Mouse (Mus musculus): ENCODE measurements around the gene Gm379. TPM values are rescaled to one million over a fixed set of nuclear protein-coding genes. Genes with fewer than 3 reads are reported as not detected.

Gm379 gene
- not detected in 2 replicates for polyA plus RNA-seq (2015; fragmentation: Nextera tagmentation; extraction: Ambion mirVana)

- H3K9ac ChIP-seq, result no peak within 1 kb of the TSS
- H3K4me1 ChIP-seq, result no peaks in the 10 kb centered on the region
- H3K9me3 ChIP-seq, result no peaks in the 10 kb centered on the region
- ATAC-seq (replicated peaks), result no peak
- H3K27ac ChIP-seq, result no peak within 1 kb of the TSS
- H3K36me3 ChIP-seq (replicated peaks), result no peaks in the 10 kb centered on the region
- H3K4me2 ChIP-seq, result no peak within 1 kb of the TSS
- H3K27me3 ChIP-seq (replicated peaks), result no peaks in the 10 kb centered on the region
- WGBS, result 58% methylated on average over 2 of the region's 2 CpGs
- no peak within 1 kb of the TSS for H3K4me3 ChIP-seq
Measured at GRCm38 (mm10) chrX:108664885-108665284, at the start of gene Gm379. Gene Gm379 (minus strand): TSS chrX:108664891.

GRCm38 (mm10) chrX:108704312-108704711 is 39.6 kb upstream of the Gm379 start:
- WGBS, result 81% methylated on average over 2 of the region's 2 CpGs
- H3K9ac ChIP-seq, result no peak overlapping the region
- H3K9me3 ChIP-seq, result no peaks in the 10 kb centered on the region
- H3K27me3 ChIP-seq (replicated peaks), result no peaks in the 10 kb centered on the region
- H3K4me3 ChIP-seq, result no peak overlapping the region
- no peaks in the 10 kb centered on the region for H3K36me3 ChIP-seq (replicated peaks)
- H3K4me2 ChIP-seq, result no peak overlapping the region
- H3K4me1 ChIP-seq, result no peaks in the 10 kb centered on the region
- H3K27ac ChIP-seq, result no peak overlapping the region
- no peak for ATAC-seq (replicated peaks)

GRCm38 (mm10) chrX:108668868-108669267 is 4.2 kb upstream of the Gm379 start:
- no peak overlapping the region for H3K9ac ChIP-seq
- ATAC-seq (replicated peaks), result no peak
- WGBS, result 65% methylated on average over 1 of the region's 1 CpGs
- no peaks in the 10 kb centered on the region for H3K4me1 ChIP-seq
- no peaks in the 10 kb centered on the region for H3K36me3 ChIP-seq (replicated peaks)
- H3K4me2 ChIP-seq, result no peak overlapping the region
- no peak overlapping the region for H3K4me3 ChIP-seq
- no peaks in the 10 kb centered on the region for H3K9me3 ChIP-seq
- no peak overlapping the region for H3K27ac ChIP-seq
- no peaks in the 10 kb centered on the region for H3K27me3 ChIP-seq (replicated peaks)

GRCm38 (mm10) chrX:108621991-108622390 is 42.7 kb downstream of the Gm379 start:
- H3K27me3 ChIP-seq (replicated peaks), result no peaks in the 10 kb centered on the region
- no peaks in the 10 kb centered on the region for H3K9me3 ChIP-seq
- no peaks in the 10 kb centered on the region for H3K36me3 ChIP-seq (replicated peaks)
- ATAC-seq (replicated peaks), result no peak
- no peak overlapping the region for H3K4me2 ChIP-seq
- no peak overlapping the region for H3K9ac ChIP-seq
- no peak overlapping the region for H3K27ac ChIP-seq
- no peaks in the 10 kb centered on the region for H3K4me1 ChIP-seq
- WGBS, result 51% methylated on average over 1 of the region's 1 CpGs
- no peak overlapping the region for H3K4me3 ChIP-seq

- 74% methylated on average over 1 of the region's 1 CpGs for WGBS
- H3K27ac ChIP-seq, result no peak overlapping the region
- ATAC-seq (replicated peaks), result no peak
- H3K36me3 ChIP-seq (replicated peaks), result no peaks in the 10 kb centered on the region
- H3K4me2 ChIP-seq, result no peak overlapping the region
- H3K9me3 ChIP-seq, result no peaks in the 10 kb centered on the region
- no peaks in the 10 kb centered on the region for H3K4me1 ChIP-seq
- H3K27me3 ChIP-seq (replicated peaks), result no peaks in the 10 kb centered on the region
- H3K9ac ChIP-seq, result no peak overlapping the region
- no peak overlapping the region for H3K4me3 ChIP-seq
Measured at GRCm38 (mm10) chrX:108620886-108621285, 43.8 kb downstream of the Gm379 start.

Other genes with a start within 250 kb of the Gm379 start
- 3.2 and 3.7 TPM in 2 replicates for gene Brwd3, start 169.5 kb upstream of the Gm379 start, polyA plus RNA-seq (2015; fragmentation: Nextera tagmentation; extraction: Ambion mirVana)